Mouse (Mus musculus) forebrain, embryonic 10.5 days (tissue): ENCODE measurements around the gene Topaz1. TPM values are rescaled to one million over a fixed set of nuclear protein-coding genes. Genes with fewer than 3 reads are reported as not detected.

Experiments
- DNase-seq: peaks from one replicate; pipeline ENCODE4 v3.0.0-alpha.2; 2017; ENCODE audit warnings: low spot score; ENCODE audit errors: extremely low spot score
- H3K27ac ChIP-seq: fragments of 300-500 bp; sonication (generic); 2 replicates; pipeline ENCODE4 v1.5.1; 2016; ENCODE audit warnings: mild to moderate bottlenecking
- H3K27me3 ChIP-seq: fragments of 300-500 bp; sonication (generic); 2 replicates; pipeline ENCODE4 v1.6.1; 2016; ENCODE audit warnings: mild to moderate bottlenecking; ENCODE audit not compliant: poor library complexity, severe bottlenecking
- H3K36me3 ChIP-seq: fragments of 300-500 bp; sonication (generic); replicated peaks from 2 replicates; pipeline ENCODE4 v1.6.1; 2016; ENCODE audit warnings: mild to moderate bottlenecking, moderate library complexity
- H3K4me1 ChIP-seq: fragments of 300-500 bp; sonication (generic); 2 replicates; pipeline ENCODE4 v1.6.1; 2016
- H3K4me3 ChIP-seq: fragments of 300-500 bp; sonication (generic); 2 replicates; pipeline ENCODE4 v1.5.1; 2016; ENCODE audit warnings: mild to moderate bottlenecking, moderate library complexity
- H3K9me3 ChIP-seq: fragments of 300-500 bp; sonication (generic); 2 replicates; pipeline ENCODE4 v1.6.1; 2016; ENCODE audit warnings: mild to moderate bottlenecking, moderate library complexity
- WGBS: fragments of 180-500 bp; shearing (Covaris S2); methylation state at CpG from one replicate; pipeline ENCODE4 v1.1.7; 2016; 5-methylcytosine and 5-hydroxymethylcytosine counted together
- polyA plus RNA-seq: library from polyadenylated mRNA; unstranded; fragments of >200 nt; fragmentation: Nextera tagmentation; extraction: Ambion mirVana; gene quantifications from 2 replicates; pipeline ENCODE4 v1.2.1, GENCODE M21; 2016

The Topaz1 gene
- polyA plus RNA-seq = not detected in 2 replicates

DNA sequence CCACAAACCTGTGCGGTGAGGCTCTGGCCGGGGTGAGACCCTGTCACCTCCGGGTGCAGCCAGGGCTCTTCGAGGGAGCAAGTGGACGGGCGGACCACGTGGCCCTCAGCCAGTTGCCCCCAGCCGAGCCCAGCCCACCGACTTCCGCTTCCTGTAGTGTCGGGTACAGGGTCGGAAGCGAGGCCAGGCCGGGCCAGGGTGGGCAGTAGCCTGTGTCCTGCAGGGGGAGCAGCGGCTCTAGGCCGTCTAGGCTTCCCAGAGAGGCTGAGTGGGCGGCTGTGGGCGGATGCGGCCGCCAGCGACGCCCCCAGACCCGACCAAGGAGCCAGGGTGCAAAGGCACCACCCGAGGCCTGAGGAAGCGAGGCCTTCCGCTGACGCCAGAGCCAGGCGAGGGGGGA lies at the start of gene Topaz1:
Gene Topaz1, plus strand, starts transcription at position 287 of the 400 bp plus-strand sequence.
- H3K9me3 ChIP-seq = no peaks in the 10 kb centered on the region
- H3K27ac ChIP-seq = 0 out of 2 replicates have a peak within 1 kb of the TSS, but pooled peaks have one; percentile 13
- H3K4me1 ChIP-seq = no peaks in the 10 kb centered on the region
- H3K27me3 ChIP-seq = no peaks in the 10 kb centered on the region
- no peak for DNase-seq
- H3K4me3 ChIP-seq = no peak within 1 kb of the TSS
- no peaks in the 10 kb centered on the region for H3K36me3 ChIP-seq
- 76% methylated on average over 28 of the region's 28 CpGs for WGBS

DNA sequence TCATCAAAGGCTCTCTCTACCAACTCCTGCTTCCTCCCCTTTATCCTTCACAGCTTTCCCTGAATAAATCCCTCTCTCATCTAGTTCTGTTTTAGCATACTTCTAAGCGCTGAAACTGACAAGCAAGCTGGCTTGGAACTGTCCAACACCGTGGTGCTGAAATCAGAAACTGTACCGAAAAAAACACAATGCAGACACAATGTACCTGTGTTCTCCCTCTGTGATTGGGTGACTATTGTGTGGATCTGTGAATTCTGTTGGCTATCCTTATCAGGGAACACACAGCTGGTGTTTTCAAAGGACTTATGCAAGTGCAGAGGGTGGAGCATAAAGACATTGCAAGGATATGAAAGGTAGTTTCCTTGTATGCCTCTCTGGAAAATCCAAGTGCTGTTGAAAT lies 45.3 kb upstream of the Topaz1 start:
- H3K4me1 ChIP-seq = no peaks in the 10 kb centered on the region
- no peaks in the 10 kb centered on the region for H3K36me3 ChIP-seq
- no peaks in the 10 kb centered on the region for H3K9me3 ChIP-seq
- WGBS = 2% methylated on average over 3 of the region's 3 CpGs
- no peaks in the 10 kb centered on the region for H3K27me3 ChIP-seq
- no peak overlapping the region for H3K4me3 ChIP-seq
- H3K27ac ChIP-seq = no peak overlapping the region
- DNase-seq = no peak

- H3K9me3 ChIP-seq = no peaks in the 10 kb centered on the region
- no peak for DNase-seq
- peaks cover 8% of the 10 kb centered on the region; the same call in 1 of the 2 replicates for H3K4me1 ChIP-seq
- peaks cover 9% of the 10 kb centered on the region for H3K27me3 ChIP-seq
- WGBS = 75% methylated on average over 2 of the region's 2 CpGs
- H3K36me3 ChIP-seq = no peaks in the 10 kb centered on the region
- no peak overlapping the region for H3K27ac ChIP-seq
- H3K4me3 ChIP-seq = no peak overlapping the region
Observed at GRCm38 (mm10) chr9:122713836-122714235, 33.3 kb upstream of the Topaz1 start.

DNA sequence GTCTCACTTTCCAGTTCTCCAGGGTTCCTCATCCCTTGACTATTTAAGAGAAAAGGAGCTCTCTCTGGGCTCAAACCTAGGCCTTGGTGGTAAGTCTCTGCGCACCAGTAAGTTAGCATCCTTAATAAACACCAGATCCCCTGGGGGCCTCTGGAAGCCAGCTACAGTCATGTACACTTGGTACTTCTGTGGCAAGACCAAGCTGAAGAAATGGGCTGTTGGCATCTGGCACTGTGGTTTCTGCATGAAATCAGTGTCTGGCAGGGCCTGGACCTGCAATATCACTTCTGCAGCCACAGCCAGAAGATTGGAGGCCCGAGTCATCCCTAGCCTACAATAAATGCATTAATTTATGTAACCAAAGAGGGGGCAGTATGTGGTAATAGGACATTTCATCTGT lies 32.1 kb upstream of the Topaz1 start:
- peaks cover 8% of the 10 kb centered on the region; the same call in 1 of the 2 replicates for H3K4me1 ChIP-seq
- no peaks in the 10 kb centered on the region for H3K36me3 ChIP-seq
- DNase-seq = no peak
- WGBS = 85% methylated on average over 2 of the region's 2 CpGs
- H3K27ac ChIP-seq = no peak overlapping the region
- H3K9me3 ChIP-seq = no peaks in the 10 kb centered on the region
- peaks cover 20% of the 10 kb centered on the region for H3K27me3 ChIP-seq
- H3K4me3 ChIP-seq = no peak overlapping the region

- Histone ChIP-seq H3K27ac (no peak overlapping the region), H3K36me3 (no peaks in the 10 kb centered on the region), H3K4me3 (no peak overlapping the region), H3K4me1 (0 out of 2 replicates have a peak, but pooled peaks cover 4% of the 10 kb centered on the region), H3K9me3 (no peaks in the 10 kb centered on the region), H3K27me3 (peaks cover 23% of the 10 kb centered on the region)
- WGBS = 28% methylated on average over 7 of the region's 7 CpGs
- no peak for DNase-seq
Observed at GRCm38 (mm10) chr9:122716131-122716921, 30.8 kb upstream of the Topaz1 start.

- Histone ChIP-seq H3K27ac (no peak overlapping the region), H3K27me3 (peaks cover 60% of the 10 kb centered on the region), H3K36me3 (no peaks in the 10 kb centered on the region), H3K9me3 (no peaks in the 10 kb centered on the region), H3K4me1 (peaks cover 9% of the 10 kb centered on the region), H3K4me3 (no peak overlapping the region)
- 20% methylated on average over 4 of the region's 4 CpGs for WGBS
- DNase-seq = no peak
Observed at GRCm38 (mm10) chr9:122722296-122722695, 24.9 kb upstream of the Topaz1 start.

DNA sequence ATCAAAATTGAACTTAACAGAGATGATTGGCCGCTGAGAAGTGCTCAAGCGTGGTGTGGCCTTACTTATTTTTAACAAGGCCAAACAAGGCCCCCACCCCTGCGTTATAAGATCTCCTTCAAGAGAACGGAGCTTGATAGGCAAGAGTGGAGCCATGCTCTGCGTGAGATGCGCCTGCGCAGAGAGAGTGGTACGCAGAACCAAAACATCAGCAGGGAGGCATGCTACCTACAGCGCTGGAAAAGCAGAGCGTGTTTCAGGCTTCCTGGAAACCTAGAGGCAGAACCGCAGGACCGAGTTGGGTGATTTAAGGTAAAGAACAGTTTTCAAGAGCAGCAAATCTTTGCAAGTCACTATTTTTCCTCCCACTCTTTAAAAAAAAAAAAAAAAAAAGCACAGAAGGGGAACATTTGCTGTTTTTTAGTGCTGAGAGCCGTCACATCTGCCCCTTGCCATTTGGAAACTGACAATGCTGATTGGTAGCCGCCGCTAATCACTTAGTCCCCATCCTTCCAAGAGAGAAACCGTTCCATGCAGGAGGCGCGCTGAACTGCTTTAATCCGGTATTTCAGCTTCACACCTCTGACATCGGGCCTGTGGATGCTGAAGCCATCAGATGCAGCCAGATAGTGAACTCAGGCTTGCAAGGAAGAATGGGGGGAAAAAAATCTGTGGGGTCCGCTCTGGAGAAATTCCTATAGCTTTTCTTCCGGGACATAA lies 21.9 kb upstream of the Topaz1 start:
- H3K36me3 ChIP-seq = no peaks in the 10 kb centered on the region
- no peak overlapping the region for H3K27ac ChIP-seq
- WGBS = 35% methylated on average over 22 of the region's 22 CpGs
- H3K27me3 ChIP-seq = peaks cover 48% of the 10 kb centered on the region
- H3K4me3 ChIP-seq = no peak overlapping the region
- no peak for DNase-seq
- no peaks in the 10 kb centered on the region for H3K9me3 ChIP-seq
- H3K4me1 ChIP-seq = peaks cover 9% of the 10 kb centered on the region

GRCm38 (mm10) chr9:122729500-122729899 lies 17.6 kb upstream of the Topaz1 start:
- 23% methylated on average over 10 of the region's 10 CpGs for WGBS
- Histone ChIP-seq H3K27me3 (peaks cover 36% of the 10 kb centered on the region), H3K9me3 (no peaks in the 10 kb centered on the region), H3K27ac (no peak overlapping the region), H3K36me3 (no peaks in the 10 kb centered on the region), H3K4me3 (no peak overlapping the region), H3K4me1 (0 out of 2 replicates have a peak, but pooled peaks cover 3% of the 10 kb centered on the region)
- DNase-seq = peak; percentile 52

DNA sequence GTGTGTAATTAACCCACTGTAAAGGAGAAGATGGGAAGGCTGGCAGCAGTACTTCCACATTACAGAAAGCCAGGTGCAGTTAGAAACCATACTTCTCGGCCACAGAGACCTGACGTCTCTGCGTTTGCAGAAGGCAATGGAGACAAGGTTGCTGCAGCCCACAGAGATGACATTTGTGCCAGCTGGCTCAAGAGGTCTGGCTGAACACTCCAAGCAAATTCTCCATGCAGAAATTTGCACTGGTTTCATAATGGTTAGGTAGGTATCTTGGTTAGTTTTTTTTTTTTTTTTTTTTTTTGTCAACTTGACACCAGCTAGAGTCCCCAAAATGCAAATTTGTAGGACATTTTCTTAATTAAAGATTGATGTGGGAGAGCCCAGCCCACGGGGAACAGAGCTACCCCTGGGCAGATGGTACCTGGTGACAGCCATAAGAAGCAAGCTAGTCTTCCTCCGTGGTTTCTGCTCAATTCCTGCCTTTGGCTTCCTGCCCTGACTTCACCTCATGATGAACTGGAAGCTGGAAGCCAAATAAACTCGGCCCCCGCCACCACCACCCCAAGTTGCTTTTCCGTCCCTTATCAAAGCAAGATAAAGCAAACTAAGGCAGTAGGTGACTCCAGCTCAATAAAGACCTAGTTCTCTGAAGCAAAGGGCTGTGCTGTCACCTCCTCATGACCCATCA lies 14.9 kb upstream of the Topaz1 start:
- Histone ChIP-seq H3K9me3 (no peaks in the 10 kb centered on the region), H3K4me1 (0 out of 2 replicates have a peak, but pooled peaks cover 3% of the 10 kb centered on the region), H3K36me3 (no peaks in the 10 kb centered on the region), H3K4me3 (no peak overlapping the region), H3K27ac (no peak overlapping the region), H3K27me3 (peaks cover 16% of the 10 kb centered on the region)
- no peak for DNase-seq
- WGBS = 80% methylated on average over 8 of the region's 8 CpGs

DNA sequence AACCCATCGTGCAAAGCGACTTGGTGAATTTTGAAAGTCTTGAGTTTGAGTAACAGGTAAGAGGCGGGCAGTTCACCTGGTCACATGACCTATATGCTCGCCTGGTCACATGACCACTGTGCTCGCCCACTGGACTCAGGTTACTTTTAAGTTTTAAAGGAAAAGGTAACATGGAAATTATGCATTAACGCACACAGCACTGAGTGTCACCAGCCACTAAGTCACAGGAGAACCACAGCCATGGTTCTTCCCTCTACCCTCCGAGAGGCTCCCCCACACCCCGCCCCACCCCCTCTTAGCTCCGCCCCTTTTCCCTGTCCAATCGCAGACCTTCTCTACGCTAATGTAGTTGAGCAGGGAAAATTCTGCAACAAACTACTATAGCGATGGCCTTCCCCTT lies 13.9 kb upstream of the Topaz1 start:
- WGBS = 36% methylated on average over 12 of the region's 12 CpGs
- no peak overlapping the region for H3K27ac ChIP-seq
- DNase-seq = no peak
- H3K4me1 ChIP-seq = 0 out of 2 replicates have a peak, but pooled peaks cover 3% of the 10 kb centered on the region
- peaks cover 11% of the 10 kb centered on the region for H3K27me3 ChIP-seq
- no peaks in the 10 kb centered on the region for H3K36me3 ChIP-seq
- no peaks in the 10 kb centered on the region for H3K9me3 ChIP-seq
- peak overlapping the region; percentile 45 for H3K4me3 ChIP-seq

DNA sequence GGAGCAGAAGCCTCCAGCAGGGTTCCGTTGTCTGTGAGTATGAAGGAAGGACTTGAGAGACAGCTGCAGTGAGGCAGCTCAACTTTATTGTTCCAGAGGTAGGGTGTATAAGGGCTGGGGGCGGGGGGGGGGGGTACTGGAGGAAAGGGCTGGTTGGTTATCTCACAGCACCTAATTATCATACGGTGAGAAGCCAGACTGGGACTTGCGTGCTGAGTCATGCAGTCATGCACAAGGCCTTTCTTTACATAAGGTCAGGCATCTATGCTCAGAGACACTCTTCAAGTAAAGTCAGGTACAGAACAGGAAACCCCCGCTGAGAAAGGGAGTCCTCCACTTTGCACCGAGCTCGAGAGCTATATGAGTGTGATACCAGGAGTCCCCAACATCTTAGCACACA lies 12.2 kb upstream of the Topaz1 start:
- H3K9me3 ChIP-seq = peaks cover 10% of the 10 kb centered on the region

GRCm38 (mm10) chr9:122736001-122736400 lies 11.1 kb upstream of the Topaz1 start:
- H3K4me1 ChIP-seq = 0 out of 2 replicates have a peak, but pooled peaks cover 3% of the 10 kb centered on the region
- H3K4me3 ChIP-seq = no peak overlapping the region
- DNase-seq = no peak
- no peak overlapping the region for H3K27ac ChIP-seq
- WGBS = 64% methylated on average over 2 of the region's 2 CpGs
- H3K9me3 ChIP-seq = peaks cover 13% of the 10 kb centered on the region
- no peaks in the 10 kb centered on the region for H3K36me3 ChIP-seq
- H3K27me3 ChIP-seq = peaks cover 4% of the 10 kb centered on the region

More for the DNA sequence above, 12.2 kb upstream of the Topaz1 start:
- Histone ChIP-seq H3K36me3 (no peaks in the 10 kb centered on the region), H3K4me1 (0 out of 2 replicates have a peak, but pooled peaks cover 3% of the 10 kb centered on the region), H3K27me3 (peaks cover 10% of the 10 kb centered on the region), H3K27ac (no peak overlapping the region), H3K4me3 (no peak overlapping the region)
- WGBS = 76% methylated on average over 7 of the region's 7 CpGs
- no peak for DNase-seq
